Mouse (Mus musculus) ES-Bruce4 (cell line): ENCODE data around the gene Mesd.

ENCODE experiments used
- CTCF ChIP-seq: IDR thresholded peaks from one replicate; pipeline ENCODE4 v1.8.1; 2011; ENCODE audit warnings: low read depth, low read length
- EP300 ChIP-seq: IDR thresholded peaks from 2 replicates; pipeline ENCODE4 v1.6.1; 2011; ENCODE audit warnings: low read depth, low read length; ENCODE audit not compliant: insufficient read depth
- POLR2A ChIP-seq: IDR thresholded peaks from one replicate; pipeline ENCODE4 v1.8.1; 2011; ENCODE audit warnings: low read length; ENCODE audit not compliant: insufficient read depth

GRCm38 (mm10) chr7:83896077-83896740 is 11.9 kb downstream of the Mesd start:
- TF ChIP-seq CTCF, result no peak
- no peak for TF ChIP-seq POLR2A
- TF ChIP-seq EP300, result no peak
